Mouse (Mus musculus): ENCODE data around the gene Olfr134. TPM values are rescaled to one million over a fixed set of nuclear protein-coding genes. Genes with fewer than 3 reads are reported as not detected.
"Not testable (repeated sequence)": the region's sequence is repeated elsewhere in the genome, so short reads cannot be mapped to it uniquely, and the experiment has no call there.

The Olfr134 gene
- polyA plus RNA-seq (2015; fragmentation: Nextera tagmentation; extraction: Ambion mirVana), result not detected in 2 replicates

GRCm38 (mm10) chr17:38171088-38171487, at the start of gene Olfr134:
TSS of gene Olfr134 (plus strand) at chr17:38171388.
- no peaks in the 10 kb centered on the region for H3K4me1 ChIP-seq (ENCODE audit: control insufficient read depth, insufficient read depth, low read depth, low read length)
- no peak within 1 kb of the TSS for H3K9ac ChIP-seq (ENCODE audit: low read depth, low read length)
- H3K4me3 ChIP-seq (ENCODE audit: low read length), result no peak within 1 kb of the TSS
- H3K9me3 ChIP-seq (ENCODE audit: control insufficient read depth, low read length), result no peaks in the 10 kb centered on the region
- WGBS, result 58% methylated on average over 3 of the region's 3 CpGs
- no peak within 1 kb of the TSS for H3K4me2 ChIP-seq (ENCODE audit: low read length)
- H3K27me3 ChIP-seq (replicated peaks; ENCODE audit: control insufficient read depth, insufficient read depth, low read length), result no peaks in the 10 kb centered on the region
- ATAC-seq, result no peak
- no peak within 1 kb of the TSS for H3K27ac ChIP-seq (ENCODE audit: low read depth, low read length)
- no peaks in the 10 kb centered on the region for H3K36me3 ChIP-seq (ENCODE audit: control insufficient read depth, insufficient read depth, low read length)

DNA sequence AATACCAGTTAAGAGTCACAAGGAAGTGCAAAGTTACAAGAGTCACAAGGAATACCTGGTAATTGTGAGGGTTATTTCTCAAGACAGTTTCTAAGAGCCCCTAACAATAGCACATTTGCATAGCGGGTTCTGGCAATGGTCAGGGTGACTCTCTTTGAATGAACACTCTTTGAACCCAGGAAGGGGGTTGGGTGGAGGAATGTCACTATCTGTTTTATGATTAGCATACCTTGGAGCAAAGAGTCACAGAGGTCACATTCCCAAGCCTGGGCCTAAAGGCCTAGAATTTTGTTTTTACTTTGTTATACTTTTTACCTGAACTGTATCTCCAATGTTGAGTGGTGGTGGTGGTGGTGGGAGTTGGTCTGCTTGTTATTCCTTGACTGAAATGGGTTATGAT, 47.0 kb upstream of the Olfr134 start:
- H3K9ac ChIP-seq (ENCODE audit: low read depth, low read length); H3K9me3 ChIP-seq (ENCODE audit: control insufficient read depth, low read length); H3K4me2 ChIP-seq (ENCODE audit: low read length); H3K36me3 ChIP-seq (ENCODE audit: control insufficient read depth, insufficient read depth, low read length); H3K4me3 ChIP-seq (ENCODE audit: low read length); H3K27ac ChIP-seq (ENCODE audit: low read depth, low read length); ATAC-seq; H3K27me3 ChIP-seq (replicated peaks; ENCODE audit: control insufficient read depth, insufficient read depth, low read length); H3K4me1 ChIP-seq (ENCODE audit: control insufficient read depth, insufficient read depth, low read depth, low read length): not testable (repeated sequence)
- 60% methylated on average over 1 of the region's 1 CpGs for WGBS

GRCm38 (mm10) chr17:38125371-38125770, 45.8 kb upstream of the Olfr134 start:
- not testable (repeated sequence) for H3K9ac ChIP-seq (ENCODE audit: low read depth, low read length); H3K27ac ChIP-seq (ENCODE audit: low read depth, low read length); ATAC-seq; H3K4me3 ChIP-seq (ENCODE audit: low read length); H3K4me1 ChIP-seq (ENCODE audit: control insufficient read depth, insufficient read depth, low read depth, low read length); H3K9me3 ChIP-seq (ENCODE audit: control insufficient read depth, low read length); H3K4me2 ChIP-seq (ENCODE audit: low read length); H3K36me3 ChIP-seq (ENCODE audit: control insufficient read depth, insufficient read depth, low read length); H3K27me3 ChIP-seq (replicated peaks; ENCODE audit: control insufficient read depth, insufficient read depth, low read length)
- 72% methylated on average over 3 of the region's 3 CpGs for WGBS

DNA sequence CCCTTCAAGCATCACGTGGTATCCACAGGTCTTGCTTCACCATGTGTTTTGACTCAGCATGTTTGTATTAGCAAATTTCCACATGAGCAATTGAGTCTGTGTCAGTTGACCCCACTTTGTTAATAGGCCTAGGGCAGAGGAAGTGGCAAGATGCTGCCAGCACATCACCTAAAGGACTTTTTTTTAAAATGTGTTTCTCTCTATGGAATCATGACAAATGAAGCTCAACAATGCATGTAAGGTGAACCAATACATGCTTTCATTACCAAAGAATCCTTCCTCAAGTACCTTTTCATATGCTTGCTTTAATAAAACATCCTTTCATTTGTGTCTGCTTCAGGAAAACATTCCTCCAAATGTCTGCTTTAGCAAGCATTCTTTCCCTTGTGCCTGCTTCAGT, 36.8 kb upstream of the Olfr134 start, which contains the start of gene Olfr132:
Olfr132 (minus strand) TSS at position 101 of the 400 bp plus-strand sequence.
- Histone ChIP-seq H3K36me3 (ENCODE audit: control insufficient read depth, insufficient read depth, low read length) (no peaks in the 10 kb centered on the region), H3K9me3 (ENCODE audit: control insufficient read depth, low read length) (no peaks in the 10 kb centered on the region), H3K4me2 (ENCODE audit: low read length) (no peak within 1 kb of the TSS), H3K4me3 (ENCODE audit: low read length) (no peak within 1 kb of the TSS), H3K9ac (ENCODE audit: low read depth, low read length) (no peak within 1 kb of the TSS), H3K4me1 (ENCODE audit: control insufficient read depth, insufficient read depth, low read depth, low read length) (no peaks in the 10 kb centered on the region), H3K27me3 (replicated peaks; ENCODE audit: control insufficient read depth, insufficient read depth, low read length) (no peaks in the 10 kb centered on the region), H3K27ac (ENCODE audit: low read depth, low read length) (no peak within 1 kb of the TSS)
- WGBS, result 76% methylated on average over 1 of the region's 1 CpGs
- ATAC-seq, result no peak

DNA sequence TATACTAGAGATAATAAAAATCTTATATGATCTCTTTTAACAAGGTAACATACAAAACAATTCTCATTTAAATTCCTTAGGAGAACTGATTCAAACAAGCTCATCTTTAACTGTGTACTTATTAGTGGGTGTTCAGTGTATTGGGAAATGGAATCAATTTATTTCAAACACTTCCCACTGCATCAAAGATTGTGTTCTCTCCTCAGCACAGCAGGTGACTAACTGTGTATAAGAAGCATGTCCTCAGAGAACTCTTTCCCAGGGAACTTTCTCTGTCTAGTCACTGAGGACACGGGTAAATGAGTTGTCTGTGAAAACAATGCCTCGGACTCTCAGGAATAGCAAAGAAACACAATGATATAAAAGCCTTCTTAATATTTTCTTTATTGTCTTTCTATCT, 26.2 kb upstream of the Olfr134 start, which contains the start of gene Olfr133:
Olfr133 (plus strand) TSS at position 301 of the 400 bp plus-strand sequence.
- Histone ChIP-seq H3K36me3 (ENCODE audit: control insufficient read depth, insufficient read depth, low read length) (no peaks in the 10 kb centered on the region), H3K4me1 (ENCODE audit: control insufficient read depth, insufficient read depth, low read depth, low read length) (no peaks in the 10 kb centered on the region), H3K27me3 (replicated peaks; ENCODE audit: control insufficient read depth, insufficient read depth, low read length) (no peaks in the 10 kb centered on the region), H3K4me2 (ENCODE audit: low read length) (no peak within 1 kb of the TSS), H3K4me3 (ENCODE audit: low read length) (no peak within 1 kb of the TSS), H3K9ac (ENCODE audit: low read depth, low read length) (no peak within 1 kb of the TSS), H3K9me3 (ENCODE audit: control insufficient read depth, low read length) (no peaks in the 10 kb centered on the region), H3K27ac (ENCODE audit: low read depth, low read length) (no peak within 1 kb of the TSS)
- ATAC-seq, result no peak
- WGBS, result 43% methylated on average over 2 of the region's 2 CpGs

DNA sequence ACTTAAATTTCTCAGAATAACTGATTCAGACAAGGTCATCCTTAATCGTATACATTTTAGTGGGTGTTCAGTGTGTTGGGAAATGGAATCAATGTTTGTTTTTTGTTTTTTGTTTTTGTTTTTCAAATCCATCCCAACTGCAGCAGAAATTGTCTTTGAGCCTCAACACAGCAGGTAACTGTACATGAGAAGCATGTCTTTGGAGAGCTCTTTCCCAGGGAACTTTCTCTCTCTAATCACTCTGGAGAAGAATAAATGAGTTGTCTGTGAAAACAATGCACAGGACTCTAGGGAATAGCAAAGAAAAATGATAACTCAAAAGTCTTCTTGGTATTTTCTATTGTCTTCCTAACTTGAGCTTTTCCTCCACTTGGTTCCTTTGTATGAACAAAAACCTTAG, 32.8 kb downstream of the Olfr134 start, which contains the start of gene Olfr135:
Olfr135 (plus strand) TSS at position 301 of the 400 bp plus-strand sequence.
- Histone ChIP-seq H3K36me3 (ENCODE audit: control insufficient read depth, insufficient read depth, low read length) (no peaks in the 10 kb centered on the region), H3K4me3 (ENCODE audit: low read length) (no peak within 1 kb of the TSS), H3K4me2 (ENCODE audit: low read length) (no peak within 1 kb of the TSS), H3K27me3 (replicated peaks; ENCODE audit: control insufficient read depth, insufficient read depth, low read length) (no peaks in the 10 kb centered on the region), H3K9ac (ENCODE audit: low read depth, low read length) (no peak within 1 kb of the TSS), H3K27ac (ENCODE audit: low read depth, low read length) (no peak within 1 kb of the TSS), H3K9me3 (ENCODE audit: control insufficient read depth, low read length) (no peaks in the 10 kb centered on the region), H3K4me1 (ENCODE audit: control insufficient read depth, insufficient read depth, low read depth, low read length) (no peaks in the 10 kb centered on the region)
- ATAC-seq, result no peak
- WGBS, result 100% methylated on average over 1 of the region's 1 CpGs

Other genes starting within 250 kb of the Olfr134 start
- not detected in 2 replicates for gene Olfr761, start 218.3 kb upstream of the Olfr134 start, polyA plus RNA-seq (2015; fragmentation: Nextera tagmentation; extraction: Ambion mirVana)
- not detected in 2 replicates for gene Olfr129, start 111.3 kb upstream of the Olfr134 start, polyA plus RNA-seq (2015; fragmentation: Nextera tagmentation; extraction: Ambion mirVana)
- not detected in 2 replicates for gene Olfr130, start 107.5 kb upstream of the Olfr134 start, polyA plus RNA-seq (2015; fragmentation: Nextera tagmentation; extraction: Ambion mirVana)
- not detected in 2 replicates for gene Olfr131, start 82.7 kb upstream of the Olfr134 start, polyA plus RNA-seq (2015; fragmentation: Nextera tagmentation; extraction: Ambion mirVana)
- gene Olfr132, start 36.9 kb upstream of the Olfr134 start, polyA plus RNA-seq (2015; fragmentation: Nextera tagmentation; extraction: Ambion mirVana), result not detected in 2 replicates
- not detected in 2 replicates for gene Olfr133, start 26.1 kb upstream of the Olfr134 start, polyA plus RNA-seq (2015; fragmentation: Nextera tagmentation; extraction: Ambion mirVana)
- not detected in 2 replicates for gene Olfr135, start 32.9 kb downstream of the Olfr134 start, polyA plus RNA-seq (2015; fragmentation: Nextera tagmentation; extraction: Ambion mirVana)
- not detected in 2 replicates for gene Olfr138, start 89.6 kb downstream of the Olfr134 start, polyA plus RNA-seq (2015; fragmentation: Nextera tagmentation; extraction: Ambion mirVana)
- gene Olfr137, start 136.2 kb downstream of the Olfr134 start, polyA plus RNA-seq (2015; fragmentation: Nextera tagmentation; extraction: Ambion mirVana), result not detected in 2 replicates
- not detected in 2 replicates for gene Olfr136, start 158.4 kb downstream of the Olfr134 start, polyA plus RNA-seq (2015; fragmentation: Nextera tagmentation; extraction: Ambion mirVana)
- gene Esp36, start 248.8 kb downstream of the Olfr134 start, polyA plus RNA-seq (2015; fragmentation: Nextera tagmentation; extraction: Ambion mirVana), result not detected in 2 replicates